Mouse (Mus musculus): Measurements from ENCODE around the gene Trpc4ap. TPM values are rescaled to one million over a fixed set of nuclear protein-coding genes. Genes with fewer than 3 reads are reported as not detected.

The Trpc4ap gene
- polyA plus RNA-seq, 2 experiments: 37.3 to 44.7 TPM

GRCm38 (mm10) chr2:155624730-155625129 lies 67.5 kb downstream of the Trpc4ap start:
- H3K4me3 ChIP-seq (ENCODE audit: insufficient read depth in 1 of 2, low read depth in 2 of 2, low read length in 2 of 2): no peak overlapping the region
- DNase-seq (ENCODE audit: low read depth in 3 of 3, low spot score in 3 of 3) (peak; percentile 59 to 75 (median 60)), ATAC-seq (ENCODE audit: insufficient read depth) (peak; percentile 36; the same call in 1 of the 2 replicates)
- no peak overlapping the region for H3K4me2 ChIP-seq (ENCODE audit: low read depth)
- peaks cover under 1 to 3% of the 10 kb centered on the region in 2 experiments; a peak in 2 of 4 replicates for H3K4me1 ChIP-seq (replicated peaks; ENCODE audit: control insufficient read depth in 2 of 2, insufficient read depth in 2 of 2, low read length in 1 of 2)
- TF ChIP-seq CTCF (IDR thresholded peaks at IDR 0.05; ENCODE audit: low read depth) (peak; percentile 92), EP300 (IDR thresholded peaks at IDR 0.05; ENCODE audit: low read depth) (no peak)
- no peak overlapping the region for H3K9ac ChIP-seq (replicated peaks)
- no peaks in the 10 kb centered on the region for H3K9me3 ChIP-seq (ENCODE audit: control insufficient read depth, low read length)
- H3K36me3 ChIP-seq (replicated peaks; ENCODE audit: control insufficient read depth, insufficient read depth, low read depth): no peaks in the 10 kb centered on the region
- no peak overlapping the region for H3K27ac ChIP-seq
- peaks cover 27% of the 10 kb centered on the region for H3K27me3 ChIP-seq (ENCODE audit: control insufficient read depth, insufficient read depth, low read length)
- 21% methylated on average over 10 of the region's 10 CpGs for WGBS (ENCODE audit: insufficient replicate concordance)

- 64% methylated on average over 6 of the region's 6 CpGs for WGBS (ENCODE audit: insufficient replicate concordance)
- no peak overlapping the region for H3K27ac ChIP-seq
- H3K4me1 ChIP-seq (replicated peaks; ENCODE audit: control insufficient read depth in 2 of 2, insufficient read depth in 2 of 2, low read length in 1 of 2): peaks cover 7 to 10% of the 10 kb centered on the region in 2 experiments
- H3K4me2 ChIP-seq (ENCODE audit: low read depth): no peak overlapping the region
- H3K4me3 ChIP-seq (ENCODE audit: insufficient read depth in 1 of 2, low read depth in 2 of 2, low read length in 2 of 2): no peak overlapping the region
- TF ChIP-seq CTCF (IDR thresholded peaks at IDR 0.05; ENCODE audit: low read depth): no peak
- no peak for TF ChIP-seq EP300 (IDR thresholded peaks at IDR 0.05; ENCODE audit: low read depth)
- DNase-seq (ENCODE audit: low read depth in 3 of 3, low spot score in 3 of 3) (no peak), ATAC-seq (ENCODE audit: insufficient read depth) (no peak)
- no peak overlapping the region for H3K9ac ChIP-seq (replicated peaks)
- no peaks in the 10 kb centered on the region for H3K36me3 ChIP-seq (replicated peaks; ENCODE audit: control insufficient read depth, insufficient read depth, low read depth)
- no peaks in the 10 kb centered on the region for H3K9me3 ChIP-seq (ENCODE audit: control insufficient read depth, low read length)
- H3K27me3 ChIP-seq (ENCODE audit: control insufficient read depth, insufficient read depth, low read length): peaks cover 20% of the 10 kb centered on the region
These were observed 68.2 kb downstream of the Trpc4ap start for GRCm38 (mm10) chr2:155623996-155624395.

DNA sequence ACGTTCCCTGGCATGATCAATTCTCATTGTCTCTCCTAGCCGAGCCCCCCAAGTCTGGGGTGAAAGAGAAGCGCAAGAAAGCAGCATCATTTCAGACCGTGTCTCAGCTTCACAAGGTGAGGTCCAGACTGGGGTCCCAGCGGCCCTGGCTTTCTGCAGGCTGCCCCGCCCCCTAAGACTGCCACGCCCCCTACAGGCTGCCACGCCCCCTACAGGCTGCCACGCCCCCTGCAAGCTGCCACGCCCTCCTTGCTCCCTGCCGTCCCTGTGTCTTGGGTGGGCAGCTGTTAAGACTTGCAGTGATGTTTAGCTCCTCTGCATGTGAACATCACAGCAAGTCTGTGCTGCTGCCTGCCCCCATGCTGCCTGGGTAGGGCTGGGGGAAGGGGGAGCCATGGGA lies 69.6 kb downstream of the Trpc4ap start:
- H3K4me3 ChIP-seq (ENCODE audit: insufficient read depth in 1 of 2, low read depth in 2 of 2, low read length in 2 of 2): no peak overlapping the region
- peaks cover 19% of the 10 kb centered on the region in 2 experiments for H3K4me1 ChIP-seq (replicated peaks; ENCODE audit: control insufficient read depth in 2 of 2, insufficient read depth in 2 of 2, low read length in 1 of 2)
- TF ChIP-seq EP300 (IDR thresholded peaks at IDR 0.05; ENCODE audit: low read depth) (no peak), CTCF (IDR thresholded peaks at IDR 0.05; ENCODE audit: low read depth) (peak; percentile 23; the same call in 1 of the 2 replicates)
- no peaks in the 10 kb centered on the region for H3K9me3 ChIP-seq (ENCODE audit: control insufficient read depth, low read length)
- peaks cover 6% of the 10 kb centered on the region for H3K27me3 ChIP-seq (ENCODE audit: control insufficient read depth, insufficient read depth, low read length)
- H3K4me2 ChIP-seq (ENCODE audit: low read depth): no peak overlapping the region
- H3K27ac ChIP-seq: no peak overlapping the region
- no peaks in the 10 kb centered on the region for H3K36me3 ChIP-seq (replicated peaks; ENCODE audit: control insufficient read depth, insufficient read depth, low read depth)
- DNase-seq (ENCODE audit: low read depth in 3 of 3, low spot score in 3 of 3) (no peak), ATAC-seq (ENCODE audit: insufficient read depth) (no peak)
- 22% methylated on average over 11 of the region's 11 CpGs for WGBS (ENCODE audit: insufficient replicate concordance)
- no peak overlapping the region for H3K9ac ChIP-seq (replicated peaks)

DNA sequence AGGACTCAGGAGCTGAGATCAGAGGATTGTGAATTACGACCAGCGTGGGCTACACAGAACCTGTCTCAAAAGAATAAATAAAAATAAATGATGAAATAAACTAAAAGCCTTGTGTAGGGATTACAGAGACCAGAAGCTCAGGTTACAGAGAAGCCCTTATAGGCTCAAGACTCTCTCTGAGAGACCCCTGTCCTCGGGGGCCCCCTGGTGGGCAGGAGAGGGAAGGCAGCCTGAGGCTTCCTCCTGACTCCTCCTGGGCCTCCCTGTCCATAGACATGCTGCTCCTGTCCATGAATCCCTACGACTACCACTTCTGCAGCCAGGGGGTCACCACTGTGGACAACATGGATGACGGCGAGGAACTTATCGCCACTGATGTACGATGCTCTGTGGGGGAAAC lies 72.4 kb downstream of the Trpc4ap start:
- 16% methylated on average over 8 of the region's 8 CpGs for WGBS (ENCODE audit: insufficient replicate concordance)
- H3K27me3 ChIP-seq (ENCODE audit: control insufficient read depth, insufficient read depth, low read length): no peaks in the 10 kb centered on the region
- H3K4me1 ChIP-seq (replicated peaks; ENCODE audit: control insufficient read depth in 2 of 2, insufficient read depth in 2 of 2, low read length in 1 of 2): peaks cover 36 to 37% of the 10 kb centered on the region in 2 experiments
- H3K9ac ChIP-seq (replicated peaks): no peak overlapping the region
- peak; percentile 57 to 75 (median 59) for DNase-seq (ENCODE audit: low read depth in 3 of 3, low spot score in 3 of 3)
- no peak overlapping the region for H3K4me3 ChIP-seq (ENCODE audit: insufficient read depth in 1 of 2, low read depth in 2 of 2, low read length in 2 of 2)
- no peak overlapping the region for H3K4me2 ChIP-seq (ENCODE audit: low read depth)
- peak overlapping the region; percentile 14; the same call in 1 of the 2 replicates for H3K27ac ChIP-seq
- TF ChIP-seq CTCF (IDR thresholded peaks at IDR 0.05; ENCODE audit: low read depth): peak; percentile 98
- TF ChIP-seq EP300 (IDR thresholded peaks at IDR 0.05; ENCODE audit: low read depth): no peak
- ATAC-seq (ENCODE audit: insufficient read depth): peak; percentile 73
- no peaks in the 10 kb centered on the region for H3K9me3 ChIP-seq (ENCODE audit: control insufficient read depth, low read length)
- H3K36me3 ChIP-seq (replicated peaks; ENCODE audit: control insufficient read depth, insufficient read depth, low read depth): no peaks in the 10 kb centered on the region

- Histone ChIP-seq H3K27ac (peak overlapping the region; percentile 58), H3K4me3 (ENCODE audit: insufficient read depth in 1 of 2, low read depth in 2 of 2, low read length in 2 of 2) (peak overlapping the region in 1 of 2 experiments; percentile 36; a peak in 1 of 4 replicates), H3K9me3 (ENCODE audit: control insufficient read depth, low read length) (no peaks in the 10 kb centered on the region), H3K36me3 (replicated peaks; ENCODE audit: control insufficient read depth, insufficient read depth, low read depth) (no peaks in the 10 kb centered on the region), H3K27me3 (ENCODE audit: control insufficient read depth, insufficient read depth, low read length) (no peaks in the 10 kb centered on the region), H3K4me1 (replicated peaks; ENCODE audit: control insufficient read depth in 2 of 2, insufficient read depth in 2 of 2, low read length in 1 of 2) (peaks cover 48 to 60% of the 10 kb centered on the region in 2 experiments), H3K4me2 (ENCODE audit: low read depth) (peak overlapping the region; percentile 48), H3K9ac (replicated peaks) (peak overlapping the region; percentile 38)
- 22% methylated on average over 6 of the region's 6 CpGs for WGBS (ENCODE audit: insufficient replicate concordance)
- ATAC-seq (ENCODE audit: insufficient read depth) (no peak), DNase-seq (ENCODE audit: low read depth in 3 of 3, low spot score in 3 of 3) (no peak)
- TF ChIP-seq EP300 (IDR thresholded peaks at IDR 0.05; ENCODE audit: low read depth): no peak
- TF ChIP-seq CTCF (IDR thresholded peaks at IDR 0.05; ENCODE audit: low read depth): no peak
These were observed 75.2 kb downstream of the Trpc4ap start for GRCm38 (mm10) chr2:155616971-155617370.

Data from liver, embryonic 14.5 days (tissue).